Mouse (Mus musculus): ENCODE data around the gene Lgr6. TPM values are rescaled to one million over a fixed set of nuclear protein-coding genes. Genes with fewer than 3 reads are reported as not detected.
A peak's percentile ranks its signal among the peaks of the same experiment; 100 is the strongest.
"Not testable (repeated sequence)": the region's sequence is repeated elsewhere in the genome, so short reads cannot be mapped to it uniquely, and the experiment has no call there.

Lgr6 gene
- total RNA-seq, 2 experiments from 2014 or later, result 2.1 to 5.2 TPM

DNA sequence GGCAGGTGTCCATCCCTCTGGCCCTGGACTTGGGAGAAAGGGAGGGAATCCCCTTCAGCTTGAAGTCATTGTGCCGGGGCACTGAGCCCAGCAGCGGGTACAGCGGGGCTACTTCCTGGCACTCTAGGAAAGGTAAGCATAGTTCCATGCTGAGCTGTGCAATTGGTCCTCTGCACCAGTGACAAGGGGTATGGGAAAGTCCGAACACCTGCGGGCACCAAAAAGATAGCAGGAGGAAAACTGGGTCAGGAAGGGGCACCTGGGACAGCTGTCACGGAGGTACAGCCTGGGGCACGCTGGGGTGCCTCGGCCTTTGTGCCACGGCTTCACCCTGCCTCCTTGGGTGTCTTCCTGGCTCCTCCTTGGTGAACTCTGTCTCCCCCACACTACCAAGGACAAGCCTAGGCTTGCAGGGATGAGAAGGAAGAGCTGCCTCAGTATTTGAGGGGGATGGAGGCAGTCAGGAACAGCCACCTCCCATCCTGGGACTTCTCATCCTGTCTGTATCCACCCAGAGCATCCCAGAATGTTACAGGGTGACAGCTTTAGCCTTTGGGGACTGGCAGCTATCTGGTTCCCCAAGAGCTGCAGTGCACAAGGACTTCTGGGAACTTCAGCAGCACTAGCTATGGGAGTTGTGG lies 24.6 kb upstream of the Lgr6 start:
- no peak for DNase-seq (ENCODE audit: low spot score in 2 of 2)

DNA sequence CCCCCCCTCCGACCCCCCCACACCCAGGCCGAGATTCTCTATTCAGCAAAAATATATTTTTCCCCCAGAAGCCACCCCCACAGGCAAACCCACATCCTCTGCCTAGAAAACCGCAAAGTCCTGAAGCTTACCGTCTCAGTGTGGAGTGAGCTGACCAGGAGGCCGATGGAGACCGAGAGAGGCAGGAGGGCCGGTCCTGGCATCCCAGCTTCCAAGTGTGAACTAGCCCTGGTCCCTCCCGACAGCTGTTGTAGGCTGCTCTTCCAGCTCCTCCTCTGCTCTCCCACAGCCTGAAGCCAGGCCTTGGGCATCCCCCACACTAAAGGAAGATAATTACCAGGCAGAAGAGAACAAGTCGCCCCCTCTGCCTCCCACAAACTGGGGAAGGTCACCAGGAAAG lies 23.9 kb upstream of the Lgr6 start:
- no peak for DNase-seq (ENCODE audit: low spot score in 2 of 2)

- DNase-seq (ENCODE audit: low spot score in 2 of 2), result no peak
These were observed 22.9 kb upstream of the Lgr6 start for GRCm38 (mm10) chr1:135128011-135128441.

GRCm38 (mm10) chr1:135126443-135127027 lies 21.5 kb upstream of the Lgr6 start:
- DNase-seq (ENCODE audit: low spot score in 2 of 2), result no peak

DNA sequence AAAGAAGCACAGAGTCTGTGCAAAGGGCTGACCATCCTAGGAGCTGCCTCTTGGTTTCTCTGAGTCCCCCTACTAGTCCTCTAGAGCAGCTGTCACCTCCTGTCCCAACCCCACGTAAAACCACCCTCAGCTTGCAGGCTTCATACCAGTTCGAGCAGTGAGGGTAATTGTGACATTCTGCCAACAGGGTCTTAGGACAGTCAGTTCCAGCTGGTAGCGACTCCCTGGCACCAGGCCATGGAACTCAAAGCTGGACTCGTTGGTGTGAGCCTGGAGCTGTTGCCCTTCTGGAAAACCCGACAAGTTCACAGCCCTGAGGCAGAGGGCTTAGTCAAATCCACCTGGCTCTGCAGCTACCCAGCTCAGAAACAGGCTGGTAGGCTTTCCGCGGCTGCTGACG lies 20.9 kb upstream of the Lgr6 start:
- DNase-seq (ENCODE audit: low spot score in 2 of 2), result no peak

- no peak for DNase-seq (ENCODE audit: low spot score in 2 of 2)
These were observed 19.7 kb upstream of the Lgr6 start for GRCm38 (mm10) chr1:135124573-135125363.

- DNase-seq (ENCODE audit: low spot score in 2 of 2), result no peak
These were observed 7.6 kb upstream of the Lgr6 start for GRCm38 (mm10) chr1:135112661-135113060.

DNA sequence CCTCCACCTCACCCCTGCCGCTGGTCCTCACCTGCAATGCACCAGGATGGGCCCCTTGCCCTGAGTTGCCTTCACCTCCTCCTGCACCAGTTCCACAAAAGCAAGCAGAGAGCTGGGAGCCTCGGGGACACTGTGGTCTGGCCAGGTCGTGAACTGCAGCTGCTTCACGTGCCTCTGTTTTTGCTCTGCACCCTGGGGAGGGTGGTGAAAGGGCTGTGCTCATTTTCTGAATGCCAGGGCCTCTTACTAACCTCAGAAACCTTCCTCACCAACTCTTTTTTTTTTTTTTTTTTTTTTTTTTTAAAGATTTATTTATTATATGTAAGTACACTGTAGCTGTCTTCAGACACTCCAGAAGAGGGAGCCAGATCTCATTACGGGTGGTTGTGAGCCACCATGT lies 6.2 kb upstream of the Lgr6 start:
- DNase-seq (ENCODE audit: low spot score in 2 of 2), result not testable (repeated sequence)

DNA sequence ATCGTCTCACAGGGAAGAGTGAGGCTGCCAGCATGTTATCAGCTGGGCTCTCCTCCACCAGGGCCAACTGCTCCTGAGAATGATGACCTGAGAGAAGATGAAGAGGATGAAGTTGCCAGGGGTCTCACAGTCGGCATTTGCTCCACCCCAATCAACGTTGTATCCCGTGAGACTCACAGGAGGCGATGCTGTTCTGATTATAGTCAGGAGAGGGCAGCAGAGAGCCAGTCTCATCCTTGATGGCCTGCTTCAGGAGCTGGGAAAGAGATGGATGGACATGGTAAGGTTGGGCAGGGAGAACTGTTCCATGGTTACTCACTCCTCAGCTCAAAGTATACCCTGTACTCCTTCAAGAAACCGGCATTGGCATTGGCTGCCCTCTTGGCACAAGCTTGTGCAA lies 5.0 kb upstream of the Lgr6 start:
- DNase-seq (ENCODE audit: low spot score in 2 of 2), result peak; percentile 76 to 77

GRCm38 (mm10) chr1:135108611-135109010 lies 3.5 kb upstream of the Lgr6 start:
- DNase-seq (ENCODE audit: low spot score in 2 of 2), result no peak

DNA sequence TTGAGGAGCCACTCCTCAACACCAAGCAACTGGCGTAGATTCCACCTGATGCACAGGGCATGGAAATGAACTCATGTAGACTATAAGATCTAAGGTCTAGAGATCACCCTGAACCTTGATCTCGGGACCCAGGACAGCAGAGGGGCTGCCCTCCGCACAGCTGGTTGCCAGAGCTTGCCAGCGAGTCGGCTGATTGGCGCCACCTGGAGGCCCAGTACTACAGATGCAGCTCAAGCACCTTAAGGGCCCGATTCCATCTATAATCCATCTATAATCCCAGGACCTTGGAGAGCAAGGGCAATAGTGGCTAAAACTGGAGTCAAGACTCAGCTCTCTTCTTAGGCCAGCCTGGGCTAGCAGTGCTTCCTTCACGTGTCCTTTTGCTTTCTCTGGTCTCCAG lies 875 bp upstream of the Lgr6 start:
- peak; percentile 56 to 72 for DNase-seq (ENCODE audit: low spot score in 2 of 2)

DNA sequence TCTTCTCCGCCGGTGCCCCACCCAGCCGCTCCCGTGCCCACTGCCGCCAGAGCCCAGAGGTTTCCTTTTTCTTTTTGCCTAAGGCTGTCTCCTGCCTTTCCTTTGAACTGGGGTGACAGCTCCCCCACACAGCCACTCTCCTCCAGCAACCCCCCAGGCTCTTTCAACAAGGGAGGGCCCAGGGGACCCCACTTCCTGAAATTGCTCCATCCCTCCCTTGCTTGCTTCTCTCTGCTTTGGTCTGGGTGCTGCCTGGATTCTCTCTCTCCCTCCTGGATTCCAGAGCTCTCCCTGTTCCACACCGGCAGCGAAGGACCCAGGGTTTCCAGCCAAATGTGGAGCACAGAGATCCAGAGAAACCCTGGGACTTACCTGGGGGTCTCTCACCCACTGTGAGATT lies 4.7 kb downstream of the Lgr6 start:
- no peak for DNase-seq (ENCODE audit: low spot score in 2 of 2)

GRCm38 (mm10) chr1:135098441-135098840 lies 6.6 kb downstream of the Lgr6 start:
- no peak for DNase-seq (ENCODE audit: low spot score in 2 of 2)

- DNase-seq (ENCODE audit: low spot score in 2 of 2), result no peak
These were observed 7.6 kb downstream of the Lgr6 start for GRCm38 (mm10) chr1:135097441-135097840.

DNA sequence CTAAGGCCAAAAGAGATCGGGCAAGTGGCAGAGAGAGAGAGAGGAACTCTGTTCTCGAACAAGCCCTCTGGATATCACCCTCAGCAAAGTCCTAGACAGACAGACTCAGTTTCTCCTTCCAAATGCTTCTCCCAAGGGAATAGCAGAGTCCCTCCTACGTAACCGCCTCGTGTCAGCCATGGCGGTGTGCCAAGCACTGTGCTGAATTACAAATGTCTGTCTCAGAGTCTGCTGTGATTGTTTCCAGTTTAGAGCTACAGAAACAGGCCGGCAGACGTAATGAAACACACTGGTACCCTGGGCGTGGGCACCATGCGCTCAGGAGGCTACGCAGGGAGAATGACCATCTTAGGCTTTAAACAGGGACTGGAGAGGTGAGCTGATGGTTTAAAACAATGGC lies 8.8 kb downstream of the Lgr6 start:
- DNase-seq (ENCODE audit: low spot score in 2 of 2), result no peak

DNA sequence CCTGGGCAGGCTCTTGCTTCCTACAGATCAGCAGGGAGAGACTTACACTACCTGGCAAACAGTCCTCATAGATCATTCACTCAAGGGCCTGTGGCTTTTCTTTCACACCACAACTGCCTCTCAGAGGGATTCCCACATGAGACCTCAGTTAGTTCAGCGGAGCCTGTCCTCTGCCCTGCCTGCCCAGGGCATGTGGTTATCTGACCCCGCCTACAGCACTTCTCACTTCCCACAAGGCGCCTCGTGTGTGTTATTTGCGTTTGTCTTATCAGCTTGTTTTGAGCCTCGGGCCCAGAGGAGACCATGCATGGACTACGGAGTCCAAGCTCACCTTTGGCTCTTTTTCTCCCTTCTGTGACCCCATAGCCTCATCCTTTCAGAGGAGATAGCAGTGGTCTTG lies 9.9 kb downstream of the Lgr6 start:
- DNase-seq (ENCODE audit: low spot score in 2 of 2), result no peak

- no peak for DNase-seq (ENCODE audit: low spot score in 2 of 2)
These were observed 10.4 kb downstream of the Lgr6 start for GRCm38 (mm10) chr1:135094723-135095122.

GRCm38 (mm10) chr1:135090914-135091313 lies 14.2 kb downstream of the Lgr6 start:
- no peak for DNase-seq (ENCODE audit: low spot score in 2 of 2)

DNA sequence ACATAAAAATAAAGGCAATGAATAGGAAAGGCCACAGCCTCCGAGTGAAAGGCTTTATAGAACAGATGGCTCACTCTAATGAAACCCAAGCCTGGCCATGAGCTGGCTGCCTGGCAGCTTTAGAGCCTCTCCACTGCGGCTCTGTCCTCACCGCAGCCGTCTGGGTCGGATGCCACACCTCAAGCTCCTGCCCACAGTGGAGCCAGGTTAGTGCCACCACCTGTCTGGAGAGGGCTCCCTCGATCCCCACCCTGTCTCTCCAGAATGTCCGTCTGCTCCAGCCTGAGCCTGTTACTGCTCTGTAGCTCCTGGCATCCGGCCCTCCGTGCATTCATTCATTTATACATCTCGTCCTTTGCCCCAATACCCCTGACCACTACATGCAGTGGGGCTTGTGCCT lies 15.4 kb downstream of the Lgr6 start:
- DNase-seq (ENCODE audit: low spot score in 2 of 2), result no peak

DNA sequence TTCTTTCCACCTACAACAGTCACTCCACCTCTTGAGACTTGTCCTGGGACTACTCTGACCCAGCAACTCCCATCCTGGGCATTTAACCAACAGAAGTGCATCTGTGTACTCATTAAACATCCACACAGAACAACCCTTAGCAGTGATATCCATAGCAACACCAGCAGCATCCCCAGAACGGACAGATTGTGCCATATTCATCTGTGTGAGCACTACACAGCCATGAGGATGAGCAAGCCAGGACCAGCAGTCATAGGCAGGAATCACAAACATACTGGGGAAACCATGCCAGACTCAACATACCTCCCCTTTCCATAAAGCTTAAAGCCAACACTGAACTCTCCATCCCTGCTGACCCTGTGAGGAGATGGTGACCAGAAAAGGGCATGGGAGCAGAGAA lies 17.7 kb downstream of the Lgr6 start:
- DNase-seq (ENCODE audit: low spot score in 2 of 2), result no peak

- DNase-seq (ENCODE audit: low spot score in 2 of 2), result no peak
These were observed 19.1 kb downstream of the Lgr6 start for GRCm38 (mm10) chr1:135086015-135086414.

GRCm38 (mm10) chr1:135085296-135085871 lies 19.7 kb downstream of the Lgr6 start:
- no peak for DNase-seq (ENCODE audit: low spot score in 2 of 2)

Measured in adrenal gland, adult 18-20 months (tissue).